Mouse (Mus musculus): ENCODE results near the gene Gprin1. TPM values are rescaled to one million over a fixed set of nuclear protein-coding genes. Genes with fewer than 3 reads are reported as not detected.
"Not testable (repeated sequence)": the region's sequence is repeated elsewhere in the genome, so short reads cannot be mapped to it uniquely, and the experiment has no call there.

Gene Gprin1
- total RNA-seq (2021) = not detected

- intact Hi-C loops (cut with DNase I) = no loop called here
- no peak for DNase-seq
Measured at GRCm38 (mm10) chr13:54749864-54750411, at the start of gene Gprin1. TSS of gene Gprin1 (minus strand) at chr13:54749874.

- no peak for DNase-seq
- intact Hi-C loops (cut with DNase I) = loop anchor here (1.0 to 2.0 kb wide), 2 partner anchors 272 to 379 kb away; no protein-coding TSS in a partner anchor
Measured at GRCm38 (mm10) chr13:54798740-54799139, 49.1 kb upstream of the Gprin1 start.

- DNase-seq = no peak
Measured at GRCm38 (mm10) chr13:54797861-54798643, 48.4 kb upstream of the Gprin1 start.

GRCm38 (mm10) chr13:54797356-54797755 is 47.7 kb upstream of the Gprin1 start:
- intact Hi-C loops (cut with DNase I) = no loop called here
- peak in 1 of 2 experiments; percentile 28 for DNase-seq

More at GRCm38 (mm10) chr13:54797861-54798643, 48.4 kb upstream of the Gprin1 start:
- intact Hi-C loops (cut with DNase I) = loop anchor here (2.0 kb wide), 1 partner anchor 273 kb away; no protein-coding TSS in a partner anchor

- intact Hi-C loops (cut with DNase I) = no loop called here
- no peak for DNase-seq
Measured at GRCm38 (mm10) chr13:54794843-54795242, 45.2 kb upstream of the Gprin1 start.

GRCm38 (mm10) chr13:54794002-54794577 is 44.4 kb upstream of the Gprin1 start:
- intact Hi-C loops (cut with DNase I) = no loop called here
- no peak for DNase-seq

- intact Hi-C loops (cut with DNase I) = no loop called here
- no peak for DNase-seq
Measured at GRCm38 (mm10) chr13:54792259-54793230, 42.9 kb upstream of the Gprin1 start.

GRCm38 (mm10) chr13:54789561-54790397 is 40.1 kb upstream of the Gprin1 start:
- intact Hi-C loops (cut with DNase I) = no loop called here
- DNase-seq = peak; percentile 46 to 51

GRCm38 (mm10) chr13:54788740-54789560 is 39.3 kb upstream of the Gprin1 start, which contains the start of gene Tspan17:
TSS of gene Tspan17 (plus strand) at chr13:54789377.
- DNase-seq = peak; percentile 92 to 96
- intact Hi-C loops (cut with DNase I) = no loop called here

- DNase-seq; intact Hi-C loops (cut with DNase I): not testable (repeated sequence)
Measured at GRCm38 (mm10) chr13:54787591-54787990, 37.9 kb upstream of the Gprin1 start.

- DNase-seq = no peak
- intact Hi-C loops (cut with DNase I) = no loop called here
Measured at GRCm38 (mm10) chr13:54783698-54784097, 34.0 kb upstream of the Gprin1 start, which contains the start of gene Eif4e1b. TSS of gene Eif4e1b (plus strand) at chr13:54783998.

- intact Hi-C loops (cut with DNase I) = no loop called here
- DNase-seq = no peak
Measured at GRCm38 (mm10) chr13:54783235-54783634, 33.6 kb upstream of the Gprin1 start.

- no peak for DNase-seq
- intact Hi-C loops (cut with DNase I) = no loop called here
Measured at GRCm38 (mm10) chr13:54781086-54781485, 31.4 kb upstream of the Gprin1 start.

- intact Hi-C loops (cut with DNase I) = no loop called here
- peak; percentile 15 to 20 for DNase-seq
Measured at GRCm38 (mm10) chr13:54780592-54780991, 30.9 kb upstream of the Gprin1 start.

- intact Hi-C loops (cut with DNase I) = no loop called here
- no peak for DNase-seq
Measured at GRCm38 (mm10) chr13:54767012-54767411, 17.3 kb upstream of the Gprin1 start.

GRCm38 (mm10) chr13:54766192-54766768 is 16.6 kb upstream of the Gprin1 start, which contains the start of gene Sncb:
TSS of gene Sncb (minus strand) at chr13:54766595.
- intact Hi-C loops (cut with DNase I) = loop anchor here (1.0 kb wide), 1 partner anchor 49 kb away; no protein-coding TSS in a partner anchor

GRCm38 (mm10) chr13:54765281-54766191 is 15.9 kb upstream of the Gprin1 start:
- no peak for DNase-seq
- intact Hi-C loops (cut with DNase I) = loop anchor here (1.0 kb wide), 1 partner anchor 48 kb away; no protein-coding TSS in a partner anchor

More at GRCm38 (mm10) chr13:54766192-54766768, 16.6 kb upstream of the Gprin1 start, which contains the start of gene Sncb:
- DNase-seq = peak; percentile 20 to 50

Data from heart, postnatal 36 days (tissue).